Mouse (Mus musculus): ENCODE results near the gene Gm10322. TPM values are rescaled to one million over a fixed set of nuclear protein-coding genes. Genes with fewer than 3 reads are reported as not detected.
A peak's percentile ranks its signal among the peaks of the same experiment; 100 is the strongest.

Gm10322 gene
- total RNA-seq (2012; rRNA removed) = 0.63 TPM in 1 of 2 replicates, not detected in the other
- total RNA-seq (2014; rRNA removed) = not detected in 2 replicates
- not detected in 2 replicates for polyA plus RNA-seq (2012; ENCODE audit: insufficient read length, low read depth)

DNA sequence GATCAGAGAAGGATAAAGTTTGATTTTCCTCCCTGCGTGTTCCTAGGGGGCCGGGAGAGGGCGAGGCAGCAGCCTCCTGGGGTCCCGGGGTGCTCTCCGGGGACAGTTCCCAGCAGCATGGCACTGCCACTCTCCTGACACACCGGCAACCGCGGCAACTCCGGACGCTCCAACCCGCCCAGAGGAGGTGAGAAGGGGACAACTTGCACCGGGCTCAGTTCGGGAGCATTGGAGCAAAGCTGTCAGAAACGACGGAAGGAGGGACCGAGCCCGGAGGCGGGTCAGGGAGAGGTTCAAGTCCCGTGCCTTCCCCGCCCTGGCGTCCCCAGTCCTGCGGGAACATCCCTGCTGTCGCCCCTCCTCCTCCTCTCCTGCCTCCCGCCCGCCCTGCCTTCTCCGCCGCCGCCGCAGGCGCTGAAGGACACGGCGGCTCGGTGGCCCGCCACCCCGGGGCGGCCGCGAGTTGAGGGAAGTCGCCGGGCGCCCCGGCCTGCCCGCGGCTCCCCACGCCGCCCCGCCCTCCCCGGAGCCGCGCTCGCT is at the start of gene Gm10322:
TSS of gene Gm10322 (plus strand) at position 83 of the 540 bp plus-strand sequence.
- H3K27me3 ChIP-seq (replicated peaks) = peaks cover 2% of the 10 kb centered on the region
- no peaks in the 10 kb centered on the region for H3K9me3 ChIP-seq (replicated peaks; ENCODE audit: low read length)
- dilution Hi-C loops (cut with MboI; ENCODE audit: extremely low pct_ligation_motif_present, extremely low pct_unique_long_range_greater_than_20kb, low sequenced_read_pairs) (no loop called here), in situ Hi-C loops (cut with MboI; ENCODE audit: low pct_ligation_motif_present, low pct_unique_long_range_greater_than_20kb, low sequenced_read_pairs) (no loop called here)
- TF ChIP-seq ZNF384 (IDR thresholded peaks at IDR 0.05; ENCODE audit: low read depth, low read length) (no peak), BHLHE40 (IDR thresholded peaks at IDR 0.05; ENCODE audit: low read depth, low read length) (no peak), RCOR1 (conservative IDR thresholded peaks at IDR 0.05; ENCODE audit: low read depth, low read length) (no peak), ETS1 (conservative IDR thresholded peaks at IDR 0.05; ENCODE audit: low read depth, low read length) (no peak), KAT2A (IDR thresholded peaks at IDR 0.05; ENCODE audit: insufficient replicate concordance, low read length) (no peak), EP300 (IDR thresholded peaks at IDR 0.05; ENCODE audit: low read length) (no peak), GABPA (IDR thresholded peaks at IDR 0.05; ENCODE audit: insufficient replicate concordance, low read depth, low read length) (no peak), TCF12 (IDR thresholded peaks at IDR 0.05; ENCODE audit: low read depth, low read length) (no peak), NRF1 (IDR thresholded peaks at IDR 0.05; ENCODE audit: low read depth, low read length) (no peak), POLR2AphosphoS2 (IDR thresholded peaks at IDR 0.05; ENCODE audit: low read depth, low read length) (no peak), USF2 (conservative IDR thresholded peaks at IDR 0.05; ENCODE audit: low read depth, low read length) (no peak), MEF2A (IDR thresholded peaks at IDR 0.05; ENCODE audit: borderline replicate concordance, low read depth, low read length) (no peak), IRF4 (IDR thresholded peaks at IDR 0.05; ENCODE audit: low read depth, low read length) (no peak), ZC3H11A (IDR thresholded peaks at IDR 0.05; ENCODE audit: low read depth, low read length) (no peak)
- H3K4me3 ChIP-seq (replicated peaks in 1 of 3; ENCODE audit: low read depth in 2 of 3, low read length in 2 of 3, poor library complexity in 1 of 3) = peak within 1 kb of the TSS; percentile 59 to 88 (median 82)
- H3K4me1 ChIP-seq (ENCODE audit: control insufficient read depth in 1 of 2, insufficient read depth in 2 of 2) = peaks cover 2 to 14% of the 10 kb centered on the region in 2 experiments; a peak in 3 of 4 replicates
- H3K27ac ChIP-seq (ENCODE audit: insufficient read depth, low read depth) = no peak within 1 kb of the TSS
- H3K79me2 ChIP-seq (replicated peaks; ENCODE audit: control insufficient read depth, extremely low read depth, insufficient read depth, poor library complexity, severe bottlenecking) = no peaks in the 10 kb centered on the region
- H3K9ac ChIP-seq (ENCODE audit: insufficient read depth, low read depth) = peak within 1 kb of the TSS; percentile 62
- no peaks in the 10 kb centered on the region for H3K36me3 ChIP-seq (replicated peaks in 1 of 2; ENCODE audit: control insufficient read depth in 1 of 2, insufficient read depth in 1 of 2, low read length in 1 of 2)
- peak; percentile 20 for DNase-seq (ENCODE audit: extremely low read depth)
- H3K4me2 ChIP-seq (ENCODE audit: insufficient read depth, low read depth, poor library complexity, severe bottlenecking) = peak within 1 kb of the TSS; percentile 88

DNA sequence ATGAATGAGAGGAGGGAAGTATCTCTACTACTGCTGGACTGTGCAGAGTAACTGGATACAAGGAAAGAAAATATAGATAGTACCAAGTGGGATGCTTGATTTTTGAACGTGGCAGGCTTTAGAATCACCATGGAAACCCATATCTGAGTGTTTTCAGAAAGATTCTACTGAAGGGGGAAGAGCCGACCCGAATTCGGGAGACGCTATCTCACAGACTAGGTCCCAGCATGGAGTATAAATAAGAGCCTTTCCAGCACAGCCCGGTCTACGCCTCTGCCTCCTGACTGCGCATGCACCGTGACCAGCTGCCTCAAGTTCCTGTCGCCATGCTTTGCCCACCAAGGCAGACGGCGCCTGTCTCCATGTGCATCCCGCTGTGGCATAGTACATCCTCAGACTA is 48.9 kb upstream of the Gm10322 start:
- H3K9me3 ChIP-seq (replicated peaks; ENCODE audit: low read length) = peaks cover under 1% of the 10 kb centered on the region
- peaks cover 0 to 8% of the 10 kb centered on the region in 2 experiments for H3K36me3 ChIP-seq (replicated peaks in 1 of 2; ENCODE audit: control insufficient read depth in 1 of 2, insufficient read depth in 1 of 2, low read length in 1 of 2)
- no peak overlapping the region for H3K4me2 ChIP-seq (ENCODE audit: insufficient read depth, low read depth, poor library complexity, severe bottlenecking)
- dilution Hi-C loops (cut with MboI; ENCODE audit: extremely low pct_ligation_motif_present, extremely low pct_unique_long_range_greater_than_20kb, low sequenced_read_pairs) = no loop called here
- DNase-seq (ENCODE audit: extremely low read depth) = no peak
- no peak overlapping the region for H3K4me3 ChIP-seq (replicated peaks in 1 of 3; ENCODE audit: low read depth in 2 of 3, low read length in 2 of 3, poor library complexity in 1 of 3)
- TF ChIP-seq CHD1 (IDR thresholded peaks at IDR 0.05; ENCODE audit: low read depth, low read length) = no peak
- no peak for TF ChIP-seq ETS1 (conservative IDR thresholded peaks at IDR 0.05; ENCODE audit: low read depth, low read length)
- no peak for TF ChIP-seq MXI1 (IDR thresholded peaks at IDR 0.05; ENCODE audit: low read depth, low read length)
- TF ChIP-seq EP300 (IDR thresholded peaks at IDR 0.05; ENCODE audit: low read length) = no peak
- TF ChIP-seq HCFC1 (IDR thresholded peaks at IDR 0.05; ENCODE audit: low read depth, low read length) = no peak
- TF ChIP-seq NRF1 (IDR thresholded peaks at IDR 0.05; ENCODE audit: low read depth, low read length) = no peak
- TF ChIP-seq MEF2A (IDR thresholded peaks at IDR 0.05; ENCODE audit: borderline replicate concordance, low read depth, low read length) = no peak
- TF ChIP-seq POLR2A (IDR thresholded peaks at IDR 0.05; ENCODE audit: low read depth, low read length) = no peak
- no peak for TF ChIP-seq MAX (IDR thresholded peaks at IDR 0.05; ENCODE audit: low read length)
- no peak for TF ChIP-seq TBP (conservative IDR thresholded peaks at IDR 0.05; ENCODE audit: low read depth, low read length)
- H3K79me2 ChIP-seq (replicated peaks; ENCODE audit: control insufficient read depth, extremely low read depth, insufficient read depth, poor library complexity, severe bottlenecking) = no peaks in the 10 kb centered on the region
- peaks cover 8 to 32% of the 10 kb centered on the region in 2 experiments for H3K4me1 ChIP-seq (ENCODE audit: control insufficient read depth in 1 of 2, insufficient read depth in 2 of 2)
- no peak overlapping the region for H3K9ac ChIP-seq (ENCODE audit: insufficient read depth, low read depth)
- in situ Hi-C loops (cut with MboI; ENCODE audit: low pct_ligation_motif_present, low pct_unique_long_range_greater_than_20kb, low sequenced_read_pairs) = no loop called here
- no peak overlapping the region for H3K27ac ChIP-seq (ENCODE audit: insufficient read depth, low read depth)
- no peaks in the 10 kb centered on the region for H3K27me3 ChIP-seq (replicated peaks)
